14 mouse cellular contexts compared by ENCODE assay signal in genomic region chr3:54477986-54478385, GRCm38 (mm10).
DNase-seq lines count a peak whose midpoint lies in the region; ATAC-seq and TF ChIP-seq lines count a peak whose summit lies in the region.
"Had no signal": no experiment of that assay in that cellular context is flagged by ENCODE, and none has a peak within 500 bp of the region (broad histone marks: within the 10 kb centered on the region; RNA-seq: fewer than 3 reads in every experiment).

No protein-coding gene starts in this region.

- no peaks in the 10 kb centered on the region for H3K36me3 ChIP-seq in heart, embryonic 10.5 days
- H3K36me3 ChIP-seq in embryonic facial prominence, embryonic 15.5 days, result no peaks in the 10 kb centered on the region
- no peaks in the 10 kb centered on the region for H3K36me3 ChIP-seq in limb, embryonic 14.5 days (ENCODE audit: control insufficient read depth, insufficient read depth, low read length)

- no peak overlapping the region for H3K4me2 ChIP-seq in embryonic facial prominence, embryonic 15.5 days (replicated peaks)
- H3K4me2 ChIP-seq in limb, embryonic 14.5 days (replicated peaks; ENCODE audit: low read depth, low read length, severe bottlenecking), result no peak overlapping the region

- no peaks in the 10 kb centered on the region for H3K4me1 ChIP-seq in heart, embryonic 10.5 days
- peaks cover 31% of the 10 kb centered on the region for H3K4me1 ChIP-seq in embryonic facial prominence, embryonic 15.5 days
- peaks cover 25% of the 10 kb centered on the region; the same call in 1 of the 2 replicates for H3K4me1 ChIP-seq in limb, embryonic 14.5 days (ENCODE audit: control insufficient read depth, insufficient read depth, low read length)

- 63% methylated on average over 4 of the region's 4 CpGs for WGBS in heart, embryonic 10.5 days
- WGBS in embryonic facial prominence, embryonic 15.5 days, result 24% methylated on average over 4 of the region's 4 CpGs
- WGBS in limb, embryonic 14.5 days, result 35% methylated on average over 4 of the region's 4 CpGs

- no peak overlapping the region for H3K4me3 ChIP-seq in heart, embryonic 10.5 days
- H3K4me3 ChIP-seq in embryonic facial prominence, embryonic 15.5 days (replicated peaks), result no peak overlapping the region
- H3K4me3 ChIP-seq in limb, embryonic 14.5 days (replicated peaks; ENCODE audit: low read length), result no peak overlapping the region
- H3K4me3 ChIP-seq: erythroblast, embryonic 14.5 days had no signal

- DNase-seq in heart, adult 11 months, result peak; percentile 97
- no peak for DNase-seq in heart, embryonic 10.5 days (ENCODE audit: low spot score)
- peak; percentile 40 for DNase-seq in 3T3-L1 (ENCODE audit: low read depth, low spot score)
- DNase-seq in limb, embryonic 14.5 days (ENCODE audit: low spot score), result peak; percentile 60
- DNase-seq in layer of hippocampus, adult 8-10 months (ENCODE audit: low spot score in 2 of 2), result no peak
- no peak for DNase-seq in cerebellum, adult 11 months
- DNase-seq in layer of hippocampus, adult 9-10 months (ENCODE audit: low spot score), result no peak
- DNase-seq: adrenal gland, adult 8-10 months; B cell, adult 2 months; cerebellum, adult 11-12 months; right cerebral cortex, postnatal 25 days had no signal

- TF ChIP-seq POLR2A in limb, embryonic 14.5 days (IDR thresholded peaks at IDR 0.05; ENCODE audit: borderline replicate concordance, extremely low read depth, insufficient read depth, insufficient read length), result no peak

- H3K9ac ChIP-seq in embryonic facial prominence, embryonic 15.5 days, result no peak overlapping the region
- H3K9ac ChIP-seq in limb, embryonic 14.5 days (ENCODE audit: low read depth, low read length, severe bottlenecking), result no peak overlapping the region

- no peaks in the 10 kb centered on the region for H3K27me3 ChIP-seq in heart, embryonic 10.5 days (ENCODE audit: insufficient read depth, poor library complexity, severe bottlenecking)
- no peaks in the 10 kb centered on the region for H3K27me3 ChIP-seq in embryonic facial prominence, embryonic 15.5 days
- H3K27me3 ChIP-seq in limb, embryonic 14.5 days (ENCODE audit: control insufficient read depth, insufficient read depth, low read length), result no peaks in the 10 kb centered on the region

- ATAC-seq in embryonic facial prominence, embryonic 15.5 days (ENCODE audit: insufficient number of reproducible peaks, low FRiP score, low TSS enrichment, low read depth), result peak; percentile 83
- ATAC-seq in limb, embryonic 14.5 days (ENCODE audit: low FRiP score, low read depth), result peak; percentile 57; the same call in 1 of the 2 replicates
- ATAC-seq: hindbrain, embryonic 16.5 days had no signal

- no peaks in the 10 kb centered on the region for H3K9me3 ChIP-seq in heart, embryonic 10.5 days
- no peaks in the 10 kb centered on the region for H3K9me3 ChIP-seq in embryonic facial prominence, embryonic 15.5 days (replicated peaks)
- H3K9me3 ChIP-seq in limb, embryonic 14.5 days (ENCODE audit: control insufficient read depth, low read length), result no peaks in the 10 kb centered on the region

- no peak overlapping the region for H3K27ac ChIP-seq in heart, embryonic 10.5 days
- H3K27ac ChIP-seq in embryonic facial prominence, embryonic 15.5 days (replicated peaks), result peak overlapping the region; percentile 85
- H3K27ac ChIP-seq in limb, embryonic 14.5 days (replicated peaks; ENCODE audit: low read depth, low read length), result 0 out of 2 replicates have a peak overlapping the region, but pooled peaks have one; percentile 39

Comparison
In these comparisons a context has a peak if more than half of its experiments do, and no peak if none do; other contexts are left out.
1. DNase-seq: peak in heart, adult 11 months (single experiment), 3T3-L1 (single experiment) and limb, embryonic 14.5 days (single experiment); none in heart, embryonic 10.5 days (single experiment), layer of hippocampus, adult 8-10 months (0 of 2), cerebellum, adult 11 months (single experiment) and layer of hippocampus, adult 9-10 months (single experiment).